Mouse (Mus musculus) left cerebral cortex, postnatal 36 days (tissue): ENCODE measurements around the gene Radil. TPM values are rescaled to one million over a fixed set of nuclear protein-coding genes. Genes with fewer than 3 reads are reported as not detected.
A peak's percentile ranks its signal among the peaks of the same experiment; 100 is the strongest.

Experiments
- DNase-seq, 2 experiments: peaks; one replicate each; pipeline ENCODE4 v3.0.0; 2021 to 2022; ENCODE audit warnings: low spot score in 2 of 2, mixed read lengths in 1 of 2
- intact Hi-C: fragments of 180-260 bp; cut with DNase I; formaldehyde crosslinking; loops from one replicate; pipeline ENCODE4 v1.15.1; 2025
- total RNA-seq, 2 experiments: library from RNA; stranded (reverse); gene quantifications; 2 replicates each; pipeline ENCODE4 v1.2.3; 2021

Radil gene
- 10 to 100 TPM; 13.0 to 21.2 TPM for total RNA-seq

GRCm38 (mm10) chr5:142550706-142551652 lies at the start of gene Radil:
Gene Radil (minus strand): TSS chr5:142551098.
- peak; percentile 97 to 98 for DNase-seq
- intact Hi-C loops = loop anchor here (2.0 kb wide), 2 partner anchors 48 to 72 kb away; no protein-coding TSS in a partner anchor

DNA sequence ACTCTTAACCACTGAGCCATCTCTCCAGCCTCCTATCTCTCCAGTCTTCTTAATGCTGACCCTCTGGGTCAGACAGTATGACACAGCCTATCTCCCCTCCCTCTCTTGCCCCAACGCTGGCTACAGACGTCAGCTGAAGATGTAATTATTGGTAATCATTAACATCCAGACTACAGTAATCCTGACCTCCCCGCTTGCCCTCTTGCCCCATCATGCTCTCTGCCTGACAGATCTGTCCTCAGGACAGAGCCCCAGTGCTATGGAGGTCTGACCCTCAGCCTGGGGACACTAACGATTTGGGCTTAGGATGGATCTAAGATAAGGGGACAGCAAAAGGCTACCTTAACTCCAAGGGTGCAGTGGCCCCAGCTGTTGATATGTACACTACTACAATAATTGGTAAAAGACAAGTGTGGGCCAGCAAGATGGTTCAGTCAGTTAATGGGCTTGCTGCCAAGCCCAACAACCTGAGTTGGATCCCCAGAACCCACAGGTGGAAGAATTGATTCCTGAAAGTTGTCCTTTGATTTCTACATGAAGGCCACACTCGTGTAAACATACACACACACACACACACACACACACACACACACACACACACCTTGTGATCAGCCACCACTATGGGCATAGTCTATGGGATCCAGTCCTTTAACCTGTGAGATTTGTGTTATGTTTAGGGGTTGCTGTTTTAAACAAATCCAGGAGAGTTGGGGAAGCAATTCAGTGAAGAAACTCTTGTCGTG lies 46.9 kb upstream of the Radil start:
- DNase-seq = no peak

GRCm38 (mm10) chr5:142596723-142597122 lies 45.8 kb upstream of the Radil start:
- intact Hi-C loops = no loop called here
- no peak for DNase-seq

More for the DNA sequence above, 46.9 kb upstream of the Radil start:
- intact Hi-C loops = no loop called here

DNA sequence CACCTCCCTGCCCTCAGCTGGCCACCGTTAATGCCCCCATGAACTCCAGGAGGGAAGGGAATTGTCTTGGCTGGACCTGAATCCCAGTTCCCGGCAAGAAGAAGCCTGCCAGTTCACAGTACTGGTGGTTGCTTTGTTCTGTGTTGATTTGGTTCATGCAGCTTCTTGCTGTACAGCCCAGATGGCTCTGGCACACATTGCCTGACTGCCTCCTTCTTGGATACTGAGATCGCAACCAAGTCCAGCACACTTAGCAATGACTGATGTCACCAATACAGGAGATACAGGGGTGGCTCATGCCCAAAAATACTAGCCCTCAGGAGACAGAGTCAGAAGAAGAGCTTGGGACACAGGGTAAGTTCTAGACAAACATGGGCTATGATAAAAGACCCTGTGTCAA lies 44.8 kb upstream of the Radil start:
- intact Hi-C loops = no loop called here
- peak; percentile 41 to 43 for DNase-seq

DNA sequence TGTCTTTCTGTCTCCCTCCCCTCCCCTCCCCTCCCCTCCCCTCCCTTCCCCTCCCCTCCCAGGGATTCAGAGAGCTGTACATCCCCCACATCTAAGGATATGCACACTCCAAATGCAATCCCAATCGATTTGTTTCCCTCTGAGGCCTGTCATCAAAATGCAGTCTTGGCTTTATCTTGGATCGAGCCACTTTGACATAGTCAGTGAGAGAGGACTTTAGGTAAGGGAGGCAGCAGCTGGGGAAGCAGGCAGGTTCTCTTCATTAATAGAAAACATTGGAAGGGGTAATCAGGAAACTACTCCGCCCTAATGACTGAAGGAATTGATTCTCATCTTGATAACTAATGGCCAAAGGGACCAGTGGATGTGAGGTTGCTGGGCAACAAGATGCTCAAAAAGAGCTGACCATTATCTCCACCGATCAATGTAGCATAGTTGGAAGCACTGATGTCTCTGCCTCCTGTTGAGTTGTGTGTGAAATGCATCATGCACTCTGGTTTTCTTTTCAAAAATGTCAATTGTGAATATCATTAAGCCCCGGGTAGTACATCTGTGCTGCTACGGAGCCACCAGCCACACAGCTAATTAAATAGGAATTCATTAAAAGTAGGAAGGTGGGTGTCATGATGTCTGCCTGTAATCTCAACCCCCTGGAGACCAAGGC lies 40.2 kb upstream of the Radil start:
- intact Hi-C loops = no loop called here

DNA sequence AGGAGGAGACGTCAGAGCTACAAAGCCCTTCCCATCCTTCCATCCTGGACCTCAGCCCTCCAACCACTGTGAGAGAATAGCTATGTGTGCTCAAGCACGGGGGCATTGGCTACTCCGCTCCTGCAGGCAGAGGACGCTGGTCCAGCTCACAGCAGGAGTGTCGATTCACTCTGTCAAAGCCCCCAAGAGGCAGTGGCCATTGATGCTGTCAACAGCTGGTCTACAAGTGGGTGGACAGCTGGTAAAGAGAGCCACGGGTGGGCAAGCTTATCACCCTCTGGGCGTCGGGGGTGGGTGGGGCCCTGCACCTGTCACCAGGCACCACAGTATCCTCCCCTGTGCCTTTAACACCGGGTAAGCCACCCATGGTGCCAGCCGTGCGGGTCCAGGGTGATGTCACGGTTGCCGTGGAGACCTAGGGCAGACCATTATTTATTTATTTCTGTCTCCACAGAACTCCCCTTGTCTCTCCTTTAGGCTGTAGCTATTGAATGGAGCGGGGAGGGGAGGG lies 32.8 kb upstream of the Radil start:
- intact Hi-C loops = no loop called here
- peak in 1 of 2 experiments; percentile 49 for DNase-seq

More for the DNA sequence above, 40.2 kb upstream of the Radil start:
- DNase-seq = no peak

DNA sequence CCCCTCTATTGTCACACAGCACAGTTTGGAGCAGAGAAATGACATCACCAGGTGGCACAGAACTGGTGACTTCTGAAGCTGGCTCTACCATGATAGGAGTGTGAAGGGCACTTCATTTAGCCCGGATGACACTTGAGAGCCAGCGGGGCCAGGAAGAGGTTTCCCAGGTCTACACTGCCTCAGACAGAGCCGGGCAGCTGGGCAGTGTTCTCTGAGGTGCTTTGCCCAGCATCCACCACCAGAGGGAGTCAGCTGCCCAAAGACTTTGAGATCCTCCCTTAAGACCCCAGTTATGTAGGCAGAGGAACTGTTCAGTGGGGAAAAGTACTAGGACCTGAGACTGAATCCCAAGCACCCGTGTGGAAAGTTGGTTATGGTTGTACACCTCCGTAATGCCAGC lies 30.6 kb upstream of the Radil start:
- intact Hi-C loops = loop anchor here (1.0 kb wide), 1 partner anchor 39 kb away; no protein-coding TSS in a partner anchor
- DNase-seq = peak; percentile 54 to 55

DNA sequence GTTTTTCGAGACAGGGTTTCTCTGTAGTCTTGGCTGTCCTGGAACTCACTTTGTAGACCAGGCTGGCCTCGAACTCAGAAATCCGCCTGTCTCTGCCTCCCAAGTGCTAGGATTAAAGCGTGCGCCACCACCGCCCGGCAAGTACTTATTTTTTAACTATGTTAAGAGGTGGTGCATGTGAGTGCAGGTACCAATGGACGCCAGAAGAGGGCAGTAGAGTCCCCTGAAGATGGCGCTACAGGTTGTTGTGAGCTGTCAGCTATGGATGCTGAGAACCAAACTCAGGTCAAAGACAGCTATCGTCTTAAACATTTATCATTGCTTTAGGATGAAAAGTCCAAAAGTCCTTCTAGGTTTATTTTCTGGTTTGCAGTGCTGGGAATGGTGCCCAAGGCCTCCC lies 27.3 kb upstream of the Radil start:
- intact Hi-C loops = no loop called here
- no peak for DNase-seq

GRCm38 (mm10) chr5:142576832-142577231 lies 25.9 kb upstream of the Radil start:
- intact Hi-C loops = no loop called here
- DNase-seq = no peak

DNA sequence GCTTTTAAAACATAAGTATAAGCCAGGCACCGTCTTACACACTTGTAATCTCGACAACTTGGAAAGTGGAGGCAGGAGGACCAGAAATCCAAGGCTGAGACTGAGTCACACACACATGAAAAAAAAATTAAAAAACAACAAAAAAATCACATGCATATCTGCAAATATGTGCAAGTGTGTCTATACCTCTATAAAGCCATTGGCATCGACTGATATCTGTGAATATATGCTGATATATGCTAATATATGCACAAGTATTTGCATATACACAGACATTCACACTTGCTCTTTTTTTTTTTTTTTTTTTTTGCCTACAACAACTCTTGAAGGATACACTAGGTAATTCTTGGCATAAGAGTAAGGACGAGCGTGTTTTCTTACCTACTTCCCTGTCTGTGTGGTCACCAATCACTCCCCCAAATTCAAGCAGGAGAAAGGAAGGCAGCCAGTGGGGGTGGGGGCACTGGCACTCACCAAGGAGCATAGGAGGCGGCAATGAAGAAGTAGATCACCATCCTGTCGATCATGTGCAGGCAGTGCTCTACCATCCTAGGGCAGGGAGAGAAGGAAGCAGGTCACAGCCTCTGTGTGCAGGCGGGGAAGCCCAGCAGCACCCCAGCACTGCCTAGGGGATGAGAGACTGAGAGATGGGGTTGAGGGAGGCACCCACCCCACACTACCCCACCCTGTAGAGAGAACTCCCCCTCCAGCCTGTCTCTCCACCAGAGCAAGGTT lies 23.6 kb upstream of the Radil start:
- DNase-seq = no peak
- intact Hi-C loops = no loop called here

DNA sequence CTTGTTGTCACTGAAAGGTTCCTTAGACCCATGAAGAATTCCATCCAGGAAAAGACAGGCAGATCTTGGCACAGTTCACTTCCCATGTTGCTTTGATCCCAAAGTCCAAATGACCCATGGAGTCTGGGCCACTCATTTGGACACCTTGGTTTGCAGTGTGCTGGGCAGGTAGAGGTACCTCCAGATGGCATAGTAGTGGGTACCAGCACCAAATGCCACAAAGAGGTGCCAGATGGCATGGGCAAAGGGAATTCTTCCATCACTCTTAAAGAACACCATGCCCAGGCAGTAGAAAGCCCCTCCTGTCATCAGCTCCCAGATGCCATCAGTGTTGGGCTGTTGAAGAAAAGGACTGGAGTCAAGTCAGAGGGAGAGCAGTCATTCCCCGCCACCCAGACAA lies 13.7 kb upstream of the Radil start:
- no peak for DNase-seq
- intact Hi-C loops = no loop called here

DNA sequence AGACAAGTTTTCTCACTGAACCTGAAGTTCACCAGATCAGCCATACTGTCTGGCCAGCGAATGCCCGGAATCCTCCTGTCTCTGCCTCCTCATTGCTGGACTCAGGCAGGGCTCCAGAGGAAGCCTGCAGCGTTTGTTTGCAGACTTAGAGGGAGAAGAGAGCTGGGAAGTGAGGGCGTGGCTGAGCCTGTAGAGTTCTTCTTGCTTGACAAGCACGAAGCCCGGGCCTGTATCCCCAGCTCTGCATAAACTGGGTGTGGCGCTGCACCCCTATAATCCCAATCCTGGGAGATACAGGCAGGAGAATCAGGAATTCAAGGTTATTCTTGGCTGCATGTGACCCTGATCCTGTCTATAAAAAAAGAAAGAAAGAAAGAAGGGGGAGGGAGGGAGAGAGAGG lies 9.4 kb upstream of the Radil start:
- DNase-seq = no peak
- intact Hi-C loops = no loop called here

DNA sequence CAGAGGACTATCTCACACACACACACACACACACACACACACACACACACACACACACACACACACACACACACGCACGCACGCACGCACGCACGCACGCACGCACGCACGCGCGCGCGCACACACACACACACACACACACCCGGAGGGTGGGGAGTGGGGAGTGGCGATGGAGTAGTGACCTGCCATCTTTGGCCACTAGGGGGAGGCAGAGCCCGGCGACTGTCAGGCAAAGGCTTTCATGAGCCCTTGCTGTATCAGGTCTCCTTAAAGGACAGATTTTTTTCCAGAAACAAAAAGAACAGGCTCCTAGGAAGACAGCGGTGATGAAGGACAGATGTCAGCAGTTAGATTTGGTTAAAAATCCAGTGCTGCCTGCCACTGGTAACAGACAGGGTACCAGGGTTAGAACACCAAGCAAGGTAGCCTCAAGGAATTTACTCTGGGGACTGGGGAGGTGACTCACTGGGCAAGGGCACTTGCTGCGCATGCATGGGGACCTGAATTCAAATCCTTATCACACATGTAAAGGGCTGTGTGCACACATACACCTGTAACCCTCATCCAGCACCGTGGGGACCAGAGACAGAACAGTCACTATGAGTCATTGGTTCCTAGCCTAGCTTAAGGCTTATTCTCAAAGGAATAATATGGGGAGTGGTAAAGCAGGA lies 6.6 kb upstream of the Radil start:
- intact Hi-C loops = loop anchor here (1.0 to 5.0 kb wide), 2 partner anchors 63 to 160 kb away; no protein-coding TSS in a partner anchor
- peak; percentile 83 for DNase-seq

DNA sequence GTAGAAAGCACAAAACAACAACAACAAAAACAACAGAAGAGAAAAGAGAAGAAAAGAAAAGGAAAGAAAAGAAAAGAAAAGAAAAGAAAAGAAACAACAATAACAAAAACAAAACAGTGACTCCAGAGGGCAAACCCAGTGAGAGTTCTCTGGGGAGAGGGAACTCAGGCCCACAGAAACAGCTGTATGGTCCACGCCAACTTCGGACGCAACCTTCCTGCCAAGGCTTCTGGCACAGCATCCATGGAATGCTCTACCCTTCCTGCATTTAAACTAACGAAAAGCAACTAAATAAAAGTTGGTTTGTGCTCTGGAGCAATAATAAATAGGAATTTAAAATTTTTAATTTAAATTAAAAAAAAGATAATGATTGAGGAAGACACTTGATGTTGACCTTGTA lies 5.8 kb upstream of the Radil start:
- no peak for DNase-seq
- intact Hi-C loops = loop anchor here (1.0 to 5.0 kb wide), 2 partner anchors 64 to 161 kb away; no protein-coding TSS in a partner anchor

GRCm38 (mm10) chr5:142555866-142556265 lies 5.0 kb upstream of the Radil start:
- intact Hi-C loops = loop anchor here (5.0 kb wide), 1 partner anchor 161 kb away; no protein-coding TSS in a partner anchor
- no peak for DNase-seq

GRCm38 (mm10) chr5:142549961-142550705 lies 765 bp downstream of the Radil start:
- intact Hi-C loops = loop anchor here (2.0 kb wide), 2 partner anchors 47 to 71 kb away; no protein-coding TSS in a partner anchor
- no peak for DNase-seq

DNA sequence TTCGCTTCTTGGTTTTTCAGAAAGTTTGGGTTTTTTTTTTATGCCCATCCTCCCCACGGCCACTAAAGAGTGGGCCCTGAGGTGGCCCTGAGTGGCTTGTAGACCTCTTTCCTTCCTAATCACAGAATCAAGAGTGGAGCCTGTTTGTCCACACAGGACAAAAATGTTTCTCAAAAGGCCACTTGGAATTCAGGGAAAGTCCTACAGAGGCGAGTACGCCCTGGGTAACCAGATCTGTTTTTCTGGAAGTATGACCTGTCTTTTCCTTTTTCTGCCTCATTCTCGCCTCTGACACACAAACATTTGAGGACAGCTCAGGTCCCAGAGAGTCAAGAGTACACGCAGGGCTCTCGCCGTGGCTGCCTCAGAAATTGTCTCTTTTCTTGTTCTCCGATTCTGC lies 1.5 kb downstream of the Radil start:
- intact Hi-C loops = no loop called here
- no peak for DNase-seq

- no peak for DNase-seq
- intact Hi-C loops = no loop called here
Observed at GRCm38 (mm10) chr5:142547066-142547465, 3.8 kb downstream of the Radil start.
